Mouse (Mus musculus) brain, adult 2 months (tissue): ENCODE data around the gene Lrrc3c.
A peak's percentile ranks its signal among the peaks of the same experiment; 100 is the strongest.

Experiments
- DNase-seq: peaks from one replicate; pipeline ENCODE4 v3.0.0; 2011; ENCODE audit warnings: low read depth, low spot score

Lrrc3c gene

GRCm38 (mm10) chr11:98597991-98598390, at the start of gene Lrrc3c:
Gene Lrrc3c, plus strand, starts transcription at chr11:98598291.
- no peak for DNase-seq

DNA sequence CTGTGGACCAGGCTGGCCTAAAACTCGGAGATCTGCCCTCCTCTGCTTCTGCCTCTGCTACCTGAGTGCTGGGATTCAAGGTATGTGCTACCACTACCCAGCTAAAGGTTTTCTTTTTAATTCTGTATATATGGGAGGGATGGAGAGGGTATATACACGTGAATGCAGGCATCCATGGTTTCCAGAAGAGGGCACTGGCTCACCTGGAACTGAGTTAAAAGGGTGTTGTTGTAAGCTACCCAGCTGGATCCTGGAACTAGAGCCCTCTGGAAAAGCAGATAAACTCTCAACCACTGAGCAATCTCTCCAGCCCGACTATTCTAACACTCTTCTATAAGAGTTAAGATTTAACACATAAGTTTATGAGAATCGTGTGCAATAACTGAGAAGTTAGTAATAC, 48.7 kb upstream of the Lrrc3c start:
- DNase-seq, result no peak

GRCm38 (mm10) chr11:98550311-98550974, 47.6 kb upstream of the Lrrc3c start:
- no peak for DNase-seq

DNA sequence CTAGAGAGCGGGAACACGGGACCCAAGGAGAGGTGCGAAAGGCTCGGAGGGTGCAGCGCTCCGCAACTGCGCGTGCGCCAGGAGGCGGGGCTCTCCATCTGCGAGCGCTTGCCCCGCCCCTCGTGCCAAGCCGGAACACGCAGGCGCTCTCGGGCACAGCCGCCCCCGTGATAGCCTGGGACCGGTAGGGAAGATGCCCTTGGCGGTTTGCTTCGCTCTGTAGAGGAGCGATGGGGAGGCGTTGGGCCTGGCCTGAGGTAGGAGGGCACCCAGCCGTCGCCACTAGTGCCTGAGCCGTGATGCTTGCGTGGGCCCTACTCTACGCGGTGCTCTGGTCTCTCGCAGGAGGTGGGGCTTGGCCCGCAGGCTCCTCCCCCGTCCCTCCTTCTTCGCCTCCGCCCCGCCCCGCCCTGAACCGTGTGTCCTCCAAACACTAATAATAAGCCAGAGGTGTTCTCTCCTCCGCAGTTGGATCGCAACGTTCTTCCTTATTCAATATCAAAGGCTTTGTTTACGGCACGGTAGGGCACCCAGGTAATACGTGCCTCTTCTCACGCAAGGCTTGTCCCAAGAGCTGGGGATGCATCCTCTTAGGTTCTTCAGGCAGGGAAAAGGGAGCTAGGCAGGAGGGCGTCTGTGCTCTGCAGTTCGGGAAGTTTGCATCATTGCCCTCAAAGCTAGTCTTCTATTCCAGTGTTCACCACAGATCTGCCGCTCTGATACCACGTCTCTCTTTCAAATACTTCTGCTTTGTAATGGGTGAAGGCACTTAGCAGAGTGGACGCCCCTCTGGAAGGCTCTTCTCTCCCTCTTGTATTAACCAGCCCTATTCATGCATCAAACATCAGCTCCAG, 46.9 kb upstream of the Lrrc3c start, which contains the start of gene Zpbp2:
TSS of gene Zpbp2 (plus strand) at position 123 of the 854 bp plus-strand sequence.
- DNase-seq, result peak; percentile 97

GRCm38 (mm10) chr11:98553966-98554365, 44.1 kb upstream of the Lrrc3c start:
- no peak for DNase-seq

DNA sequence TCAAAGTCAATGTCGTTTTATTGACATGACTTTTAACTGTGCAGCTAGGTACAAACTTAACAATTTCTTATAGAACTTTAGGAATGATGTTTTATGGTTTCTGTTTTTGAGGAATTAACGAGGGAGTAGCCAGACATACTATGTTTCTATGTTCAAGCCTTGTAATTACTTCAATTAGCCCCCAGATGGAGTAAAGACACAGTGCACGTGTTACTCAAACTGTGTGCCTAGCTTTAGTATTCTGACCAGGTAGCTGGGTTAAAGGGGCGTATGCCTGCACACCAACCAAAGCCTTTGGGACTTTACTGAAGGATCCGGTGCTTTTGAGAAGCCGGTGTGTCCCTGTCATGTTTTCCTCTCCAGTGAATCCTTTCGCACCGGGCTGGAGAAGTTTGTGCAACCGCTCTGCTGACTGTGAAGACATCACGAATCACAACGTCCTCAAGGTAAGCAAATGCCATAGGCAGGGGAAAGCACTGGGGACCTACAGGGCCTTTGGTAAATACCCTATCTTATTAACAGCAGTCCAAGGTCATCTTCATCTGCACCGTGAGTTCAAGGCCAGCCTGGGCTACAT, 42.9 kb upstream of the Lrrc3c start:
- DNase-seq, result no peak

DNA sequence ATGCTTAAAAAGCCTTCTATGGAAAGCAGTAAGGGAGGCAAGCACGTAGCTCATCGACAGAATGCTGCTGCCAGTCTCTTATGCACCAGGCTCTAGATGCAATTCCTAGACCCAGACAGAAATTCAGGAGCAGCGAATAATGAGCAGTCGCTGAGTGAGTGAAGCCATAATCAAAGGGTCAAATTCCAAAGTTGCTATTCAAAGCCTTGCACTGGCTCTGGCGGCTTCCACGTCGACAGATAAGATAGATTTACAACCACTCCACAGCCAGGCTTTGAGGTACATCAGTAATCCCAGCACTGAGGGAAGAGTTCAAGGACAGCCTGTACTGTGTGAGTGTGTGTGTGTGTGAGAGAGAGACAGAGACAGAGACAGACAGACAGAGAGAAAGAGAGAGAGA, 37.1 kb upstream of the Lrrc3c start:
- DNase-seq, result no peak

DNA sequence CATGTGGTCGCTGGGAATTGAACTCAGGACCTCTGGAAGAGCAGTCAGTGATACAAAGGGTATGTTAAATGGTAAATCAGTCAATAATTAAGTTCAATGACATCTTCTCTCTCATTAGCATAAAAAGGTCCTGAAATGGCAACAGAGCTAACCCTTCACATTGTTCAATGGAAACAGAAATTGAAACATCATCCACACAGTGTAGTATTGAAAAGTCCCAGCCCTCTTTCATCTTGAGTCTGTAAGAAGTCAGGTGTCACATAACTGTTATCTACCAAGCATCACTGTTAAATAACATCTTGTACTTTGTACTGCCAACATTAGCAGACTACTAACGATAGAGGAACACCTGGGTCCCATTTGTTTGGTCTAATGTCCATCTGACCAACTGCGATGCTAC, 35.1 kb upstream of the Lrrc3c start:
- DNase-seq, result no peak

DNA sequence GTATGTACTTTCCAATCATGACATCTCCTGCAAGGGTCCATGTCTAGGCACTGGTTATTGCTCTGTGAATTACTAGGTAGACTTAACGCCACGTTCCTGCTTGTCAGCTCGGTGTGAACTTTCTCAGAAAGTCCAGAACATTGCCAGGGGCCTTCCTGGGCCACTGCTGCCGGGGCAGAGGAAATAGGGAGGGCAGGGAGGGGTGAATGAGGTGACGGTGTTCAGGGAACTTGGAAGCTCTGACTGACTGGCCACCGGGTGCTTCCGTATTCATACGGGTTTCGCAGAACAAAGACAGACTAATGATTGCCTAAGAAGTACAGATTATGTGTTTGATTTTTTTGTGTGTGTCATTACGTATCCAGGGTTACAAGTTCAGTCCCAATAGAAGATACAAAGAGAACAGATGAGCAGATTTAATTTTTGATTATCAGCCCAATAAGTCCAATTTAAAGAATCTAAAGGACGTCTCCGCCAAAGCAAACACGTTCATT, 34.1 kb upstream of the Lrrc3c start:
- DNase-seq, result no peak

DNA sequence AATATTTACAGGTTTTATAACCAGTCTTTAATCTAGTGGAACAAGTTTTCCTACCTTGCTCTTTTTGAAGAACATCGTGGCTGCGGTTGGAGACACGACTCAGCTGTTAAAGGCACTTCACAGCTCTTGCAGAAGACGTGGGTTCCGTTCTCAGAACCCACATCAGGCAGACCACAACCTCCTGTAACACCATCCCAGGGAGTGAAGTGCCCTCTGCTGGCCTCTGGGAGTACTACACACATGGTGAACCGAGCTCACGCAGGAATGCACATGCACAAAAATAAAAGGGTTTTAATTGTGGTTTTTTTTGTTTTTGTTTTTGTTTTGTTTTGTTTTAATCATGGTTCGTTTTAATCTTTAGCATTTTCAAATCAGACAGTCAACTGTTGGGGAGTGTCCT, 29.8 kb upstream of the Lrrc3c start:
- no peak for DNase-seq

GRCm38 (mm10) chr11:98569461-98569860, 28.6 kb upstream of the Lrrc3c start:
- DNase-seq, result no peak

DNA sequence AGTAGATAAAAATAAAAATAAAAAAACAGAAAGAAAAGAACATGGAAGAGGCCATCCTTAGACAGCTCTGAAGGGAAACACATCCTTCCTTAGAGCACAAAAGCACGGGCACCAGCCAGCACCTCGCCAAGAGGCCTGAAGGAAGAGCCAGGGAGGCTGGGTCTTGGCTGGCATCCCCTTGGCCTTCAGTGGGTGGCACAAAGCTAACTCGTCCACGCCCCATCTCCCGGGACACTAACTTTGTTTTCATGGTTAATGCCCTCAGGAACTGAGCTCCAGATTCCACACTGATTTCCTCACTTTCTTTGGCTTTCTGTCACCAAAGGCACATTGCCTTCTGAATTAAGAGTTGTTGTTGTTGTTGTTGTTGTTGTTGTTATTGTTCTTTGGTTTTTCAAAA, 20.3 kb upstream of the Lrrc3c start:
- DNase-seq, result no peak

DNA sequence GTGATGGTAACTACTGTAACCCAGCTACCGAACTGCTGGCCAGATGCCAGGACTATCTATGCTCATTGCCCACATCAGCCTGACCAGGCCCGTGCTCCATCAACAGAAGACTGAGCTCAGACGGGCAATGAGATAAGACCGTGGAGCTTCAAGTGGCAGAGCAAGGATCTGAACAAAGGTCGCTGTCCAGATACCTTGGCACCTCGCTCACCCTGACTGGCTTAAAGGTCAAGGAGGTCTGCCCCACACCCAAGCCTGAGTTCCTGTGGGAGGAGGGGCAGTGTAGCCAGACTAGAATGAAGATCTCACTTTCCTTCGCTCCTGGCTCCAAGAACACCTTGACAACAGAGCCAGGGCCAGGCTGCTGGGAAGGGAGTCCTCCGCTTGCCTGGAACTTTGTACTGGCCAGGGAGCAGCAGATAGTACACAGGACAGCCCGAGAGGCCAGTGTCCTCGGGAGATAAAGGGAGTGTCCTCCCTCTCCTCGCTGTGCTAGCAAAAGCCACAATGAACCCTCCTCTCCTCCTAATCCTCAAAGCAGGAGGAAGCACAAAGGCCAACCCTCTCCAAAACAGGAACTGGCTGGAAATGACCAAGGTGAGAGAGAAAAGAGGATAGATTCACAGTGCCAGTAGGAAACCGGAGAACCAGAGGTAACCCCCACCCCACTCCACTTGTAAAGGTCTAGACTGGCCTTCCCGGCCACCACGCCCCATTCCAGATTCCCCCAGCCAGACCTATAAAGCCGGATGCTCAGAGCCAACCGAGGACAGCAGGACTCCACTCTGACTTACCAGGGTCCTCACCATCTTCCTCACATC, 17.6 kb upstream of the Lrrc3c start:
- DNase-seq, result no peak

DNA sequence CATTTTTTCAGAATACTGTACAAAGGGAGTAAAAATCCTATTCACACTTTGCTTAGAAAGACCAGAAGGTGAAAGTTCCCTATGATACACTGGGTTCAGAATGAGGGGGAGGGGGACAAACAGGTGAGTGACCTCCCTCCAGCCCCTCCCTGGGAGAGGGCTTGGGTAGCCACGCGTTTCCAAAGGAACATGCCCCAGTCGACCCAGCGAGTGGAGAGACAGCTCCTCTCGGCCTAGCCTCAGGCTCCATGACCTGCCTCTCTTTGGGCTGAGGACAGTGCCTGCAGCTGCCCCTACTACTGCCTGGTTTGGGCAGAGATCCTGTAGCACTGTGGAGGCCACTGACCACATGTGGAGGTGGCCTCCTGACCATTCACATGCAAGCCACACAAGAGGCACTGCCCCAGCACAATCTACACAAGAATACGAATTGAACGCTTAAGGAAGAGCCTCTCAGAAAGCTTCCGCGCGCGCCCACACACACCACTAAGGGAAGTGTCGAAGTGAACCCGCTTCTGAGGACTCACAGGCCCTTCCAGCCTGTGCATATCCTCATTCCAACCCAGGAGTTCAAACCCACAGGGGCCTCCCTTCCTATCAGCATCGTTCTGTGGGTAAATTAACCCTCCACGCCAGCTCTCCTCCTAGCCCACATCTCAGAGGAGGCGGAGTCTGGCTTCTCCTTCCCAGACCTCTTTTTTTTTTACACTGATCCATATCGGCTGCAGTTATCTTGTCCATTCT, 16.6 kb upstream of the Lrrc3c start:
- no peak for DNase-seq

DNA sequence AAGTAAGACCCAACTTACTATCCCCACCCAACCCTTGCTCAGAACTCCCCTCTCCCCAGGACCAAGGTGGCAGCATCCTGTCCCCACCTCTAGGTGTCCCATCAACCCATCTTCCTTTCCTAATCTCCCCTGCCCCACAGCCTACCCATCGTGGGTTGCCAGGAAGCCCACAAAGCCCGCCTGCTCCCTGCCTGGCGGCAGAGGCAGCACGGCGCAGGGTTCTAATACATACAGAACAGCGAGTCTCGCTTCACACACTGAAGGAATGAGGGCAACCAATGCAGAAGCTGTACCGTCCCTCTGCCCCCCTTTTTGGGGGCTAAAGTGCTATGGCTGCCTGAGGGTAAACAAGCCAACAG, 16.1 kb upstream of the Lrrc3c start:
- DNase-seq, result no peak

DNA sequence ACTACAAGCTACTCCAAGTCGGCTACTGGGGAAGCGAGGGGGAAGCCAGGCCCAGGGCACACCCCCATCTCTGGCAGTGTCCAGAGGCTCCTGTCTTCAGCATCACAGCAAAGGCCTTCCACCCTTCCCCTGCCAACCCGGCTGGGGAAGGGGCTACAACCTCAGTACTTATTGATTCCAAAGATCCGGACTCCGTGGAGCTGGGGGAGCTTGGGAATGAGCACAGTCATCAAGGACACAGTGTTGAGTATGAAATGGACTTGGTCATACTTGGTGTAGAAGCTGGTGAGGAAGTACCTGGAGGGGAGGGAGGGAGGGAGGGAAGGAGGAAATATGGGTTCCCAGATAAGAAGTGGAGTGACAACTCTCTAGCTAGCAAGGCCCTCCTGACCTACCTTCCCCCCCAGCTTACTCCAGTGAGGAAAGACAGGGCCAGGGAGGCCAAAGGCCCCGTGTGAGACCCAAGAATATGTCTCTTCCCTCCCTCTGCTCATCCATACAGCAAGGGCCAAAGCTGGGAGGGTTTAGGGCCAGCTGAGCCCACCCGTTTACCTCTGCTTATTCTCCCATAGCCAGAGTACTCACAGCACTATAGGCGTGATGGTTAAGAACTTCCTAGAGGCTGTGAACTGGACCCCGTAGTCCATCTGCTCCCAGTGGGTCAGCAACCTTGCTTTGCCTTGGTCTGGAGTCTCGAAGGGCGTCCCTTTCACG, 15.4 kb upstream of the Lrrc3c start:
- DNase-seq, result no peak

DNA sequence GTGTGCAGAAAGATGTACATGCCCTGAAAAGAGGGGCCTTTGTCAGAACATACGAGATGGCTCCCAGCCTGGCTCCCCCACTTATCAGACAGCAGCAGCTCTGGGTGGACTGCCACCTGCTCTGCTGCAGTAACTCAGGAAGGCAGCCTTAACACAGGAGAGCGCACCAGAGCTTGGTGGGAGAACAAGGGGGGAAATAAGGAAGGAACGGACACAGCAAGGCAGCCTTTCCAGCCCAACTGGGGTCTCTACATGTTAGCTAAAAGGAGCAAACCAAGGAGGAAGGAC, 14.9 kb upstream of the Lrrc3c start:
- DNase-seq, result no peak

DNA sequence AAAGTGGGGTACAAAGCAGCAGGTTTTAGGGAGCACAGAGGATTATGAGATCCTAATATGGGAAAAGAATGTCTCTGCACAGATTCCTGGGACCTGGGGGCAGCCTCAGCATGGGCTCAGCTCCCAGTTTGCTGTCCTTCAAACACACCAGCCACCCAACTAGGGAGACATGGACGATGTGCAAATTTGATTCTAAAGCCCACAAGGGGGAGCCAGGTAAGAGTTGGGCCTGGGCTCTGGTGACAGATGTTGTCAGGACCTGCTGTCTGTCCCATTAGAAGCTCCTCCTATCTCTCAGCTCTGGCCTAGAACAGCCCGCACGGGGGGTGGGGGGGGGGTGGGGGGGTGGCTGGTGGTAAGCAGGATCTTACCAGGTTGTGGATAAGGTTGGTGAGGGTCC, 14.5 kb upstream of the Lrrc3c start:
- DNase-seq, result no peak

DNA sequence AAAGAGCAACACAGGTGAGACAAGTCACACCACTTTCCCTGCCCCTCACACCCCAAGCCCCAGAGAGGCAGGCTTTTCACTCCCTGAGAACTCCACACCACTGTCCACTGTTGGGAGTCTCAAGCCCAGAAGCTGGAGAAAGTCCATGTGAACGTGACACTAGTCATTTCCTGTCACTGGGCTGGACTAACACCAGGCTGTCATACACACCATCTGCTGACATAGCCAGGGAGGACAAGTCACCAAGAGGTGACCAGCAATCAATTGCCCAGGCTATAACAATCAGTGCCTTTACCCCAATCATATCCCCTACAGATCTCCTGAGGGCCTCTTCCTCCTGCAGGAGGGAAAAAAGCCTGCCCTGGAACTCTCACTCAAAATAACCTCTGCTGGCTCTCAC, 13.9 kb upstream of the Lrrc3c start:
- DNase-seq, result no peak

GRCm38 (mm10) chr11:98584629-98585177, 13.4 kb upstream of the Lrrc3c start:
- no peak for DNase-seq
